8 mouse cellular contexts compared by ENCODE assay signal in genomic region chr8:78741496-78741895, GRCm38 (mm10).
DNase-seq lines count a peak whose midpoint lies in the region; ATAC-seq lines count a peak whose summit lies in the region.

No protein-coding gene starts in this region.

- H3K9ac ChIP-seq in midbrain, embryonic 11.5 days (ENCODE audit: low read length) = no peak overlapping the region
- no peak overlapping the region for H3K9ac ChIP-seq in intestine, embryonic 15.5 days
- H3K9ac ChIP-seq in stomach, embryonic 16.5 days (ENCODE audit: low read length) = peak overlapping the region; percentile 48; the same call in 1 of the 2 replicates

- H3K9me3 ChIP-seq in midbrain, embryonic 11.5 days (ENCODE audit: control insufficient read depth, low read length) = no peaks in the 10 kb centered on the region
- H3K9me3 ChIP-seq in midbrain, embryonic 10.5 days (replicated peaks) = no peaks in the 10 kb centered on the region
- no peaks in the 10 kb centered on the region for H3K9me3 ChIP-seq in intestine, embryonic 15.5 days
- H3K9me3 ChIP-seq in stomach, embryonic 16.5 days (replicated peaks; ENCODE audit: control insufficient read depth, low read length) = no peaks in the 10 kb centered on the region

- no peak for ATAC-seq in midbrain, embryonic 11.5 days (ENCODE audit: low FRiP score)
- ATAC-seq in intestine, embryonic 15.5 days = no peak
- no peak for ATAC-seq in stomach, embryonic 16.5 days (ENCODE audit: insufficient read depth, low FRiP score)

- 73% methylated on average over 3 of the region's 3 CpGs for WGBS in midbrain, embryonic 11.5 days
- 77% methylated on average over 3 of the region's 3 CpGs for WGBS in midbrain, embryonic 10.5 days
- 43% methylated on average over 3 of the region's 3 CpGs for WGBS in intestine, embryonic 15.5 days
- 46% methylated on average over 3 of the region's 3 CpGs for WGBS in stomach, embryonic 16.5 days

- no peak overlapping the region for H3K4me2 ChIP-seq in midbrain, embryonic 11.5 days
- H3K4me2 ChIP-seq in intestine, embryonic 15.5 days (replicated peaks) = no peak overlapping the region
- 0 out of 2 replicates have a peak overlapping the region, but pooled peaks have one; percentile 18 for H3K4me2 ChIP-seq in stomach, embryonic 16.5 days (ENCODE audit: low read depth, low read length)

- no peak overlapping the region for H3K4me3 ChIP-seq in midbrain, embryonic 11.5 days (ENCODE audit: low read depth, low read length)
- no peak overlapping the region for H3K4me3 ChIP-seq in midbrain, embryonic 10.5 days
- H3K4me3 ChIP-seq in intestine, embryonic 15.5 days (replicated peaks) = no peak overlapping the region
- H3K4me3 ChIP-seq in stomach, embryonic 16.5 days (replicated peaks; ENCODE audit: low read length) = no peak overlapping the region

- DNase-seq in adrenal gland, postnatal 10 days = peak; percentile 13
- no peak for DNase-seq in adrenal gland, postnatal 14 days
- DNase-seq in midbrain, embryonic 11.5 days (ENCODE audit: low spot score, missing footprints) = peak; percentile 83
- no peak for DNase-seq in midbrain, embryonic 10.5 days (ENCODE audit: low spot score)
- no peak for DNase-seq in frontal cortex, postnatal 10 days (ENCODE audit: low spot score in 2 of 2)
- no peak for DNase-seq in urinary bladder, postnatal 14 days (ENCODE audit: low spot score)

- no peak overlapping the region for H3K27ac ChIP-seq in midbrain, embryonic 11.5 days (ENCODE audit: low read depth, low read length)
- no peak overlapping the region; the same call in 1 of the 2 replicates for H3K27ac ChIP-seq in midbrain, embryonic 10.5 days (replicated peaks)
- peak overlapping the region; percentile 81 for H3K27ac ChIP-seq in intestine, embryonic 15.5 days
- peak overlapping the region; percentile 92 for H3K27ac ChIP-seq in stomach, embryonic 16.5 days (ENCODE audit: low read length)

- no peaks in the 10 kb centered on the region for H3K27me3 ChIP-seq in midbrain, embryonic 11.5 days (ENCODE audit: control insufficient read depth, insufficient read depth, low read length)
- H3K27me3 ChIP-seq in midbrain, embryonic 10.5 days (ENCODE audit: low read depth, poor library complexity, severe bottlenecking) = no peaks in the 10 kb centered on the region
- no peaks in the 10 kb centered on the region for H3K27me3 ChIP-seq in intestine, embryonic 15.5 days (replicated peaks)
- H3K27me3 ChIP-seq in stomach, embryonic 16.5 days (ENCODE audit: control insufficient read depth, insufficient read depth, low read length) = no peaks in the 10 kb centered on the region

- H3K4me1 ChIP-seq in midbrain, embryonic 11.5 days (ENCODE audit: control insufficient read depth, insufficient read depth, low read length) = no peaks in the 10 kb centered on the region
- peaks cover 10% of the 10 kb centered on the region for H3K4me1 ChIP-seq in midbrain, embryonic 10.5 days
- H3K4me1 ChIP-seq in intestine, embryonic 15.5 days (replicated peaks) = peaks cover 17% of the 10 kb centered on the region
- H3K4me1 ChIP-seq in stomach, embryonic 16.5 days (ENCODE audit: control insufficient read depth, insufficient read depth, low read length) = peaks cover 22% of the 10 kb centered on the region

- H3K36me3 ChIP-seq in midbrain, embryonic 11.5 days (ENCODE audit: control insufficient read depth, insufficient read depth, low read length) = no peaks in the 10 kb centered on the region
- no peaks in the 10 kb centered on the region for H3K36me3 ChIP-seq in midbrain, embryonic 10.5 days
- H3K36me3 ChIP-seq in intestine, embryonic 15.5 days = no peaks in the 10 kb centered on the region
- H3K36me3 ChIP-seq in stomach, embryonic 16.5 days (ENCODE audit: control insufficient read depth, insufficient read depth, low read length) = no peaks in the 10 kb centered on the region

Comparison
In these comparisons a context has a peak if more than half of its experiments do, and no peak if none do; other contexts are left out.
1. DNase-seq: peak in adrenal gland, postnatal 10 days (single experiment) and midbrain, embryonic 11.5 days (single experiment); none in adrenal gland, postnatal 14 days (single experiment), midbrain, embryonic 10.5 days (single experiment), frontal cortex, postnatal 10 days (0 of 2) and urinary bladder, postnatal 14 days (single experiment).
2. H3K27ac ChIP-seq: peak in intestine, embryonic 15.5 days (single experiment) and stomach, embryonic 16.5 days (single experiment); none in midbrain, embryonic 11.5 days (single experiment) and midbrain, embryonic 10.5 days (single experiment).